Mouse (Mus musculus) left cerebral cortex, adult 2 months (tissue): Measurements from ENCODE around the gene Grn. TPM values are rescaled to one million over a fixed set of nuclear protein-coding genes. Genes with fewer than 3 reads are reported as not detected.

Experiments
- DNase-seq, 2 experiments: peaks; one replicate each; pipeline ENCODE4 v3.0.0; 2021 to 2022; ENCODE audit warnings: low spot score in 2 of 2, mixed read lengths in 1 of 2; ENCODE audit errors: extremely low spot score in 1 of 2
- H3K27ac ChIP-seq: fragments of 200-600 bp; 2 replicates; pipeline ENCODE4 v1.8.1; 2022
- H3K4me3 ChIP-seq: fragments of 200-600 bp; 2 replicates; pipeline ENCODE4 v1.8.1; 2022
- CTCF ChIP-seq: fragments of 200-600 bp; IDR thresholded peaks from 2 replicates; pipeline ENCODE4 v1.8.1; 2022; ENCODE audit warnings: antibody characterized with exemption, mild to moderate bottlenecking, moderate library complexity
- intact Hi-C: fragments of 180-260 bp; cut with DNase I; formaldehyde crosslinking; loops from one replicate; pipeline ENCODE4 v1.15.1; 2025
- total RNA-seq, 2 experiments: library from RNA; stranded (reverse); gene quantifications; 2 replicates each; pipeline ENCODE4 v1.2.3; 2021

Gene Grn
- total RNA-seq, 2 experiments from 2014 or later, result 58.1 to 66.2 TPM

GRCm38 (mm10) chr11:102411061-102411460 lies 19.1 kb upstream of the Grn start:
- DNase-seq, result no peak
- Histone ChIP-seq H3K27ac (no peak overlapping the region), H3K4me3 (no peak overlapping the region)
- no peak for TF ChIP-seq CTCF
- intact Hi-C loops, result loop anchor here (1.0 to 2.0 kb wide), 3 partner anchors 20 to 115 kb away; partner anchors contain the start of genes Atxn7l3 and Grn

- peak; percentile 89 for TF ChIP-seq CTCF
- H3K4me3 ChIP-seq, result no peak overlapping the region
- intact Hi-C loops, result loop anchor here (1.0 to 2.0 kb wide), 3 partner anchors 19 to 115 kb away; partner anchors contain the start of genes Atxn7l3 and Grn
- H3K27ac ChIP-seq, result no peak overlapping the region
- DNase-seq, result peak; percentile 82 to 89
Measured at GRCm38 (mm10) chr11:102411704-102412103, 18.4 kb upstream of the Grn start.

DNA sequence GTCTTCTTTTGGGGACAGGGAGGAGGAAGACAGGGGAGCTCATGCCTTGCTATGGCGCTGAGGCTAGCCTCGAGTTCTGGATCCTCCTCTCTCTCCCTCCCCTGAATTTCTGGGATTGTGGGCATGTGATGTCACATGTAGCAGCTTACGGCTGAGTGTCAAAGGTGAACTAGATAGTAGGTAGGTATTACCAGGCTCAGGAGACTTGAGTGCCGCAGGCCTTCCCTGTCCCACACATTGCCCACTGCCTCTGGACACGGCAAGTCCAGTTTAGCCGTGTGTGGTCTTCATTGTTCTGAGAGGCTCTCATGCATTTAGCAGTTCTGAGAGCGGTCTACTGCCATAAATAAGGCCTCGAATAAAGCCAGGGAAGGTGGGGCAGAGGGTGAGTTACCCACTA lies 17.1 kb upstream of the Grn start:
- no peak for TF ChIP-seq CTCF
- intact Hi-C loops, result no loop called here
- H3K4me3 ChIP-seq, result no peak overlapping the region
- H3K27ac ChIP-seq, result no peak overlapping the region
- DNase-seq, result no peak

GRCm38 (mm10) chr11:102415034-102415802 lies 14.9 kb upstream of the Grn start:
- Histone ChIP-seq H3K4me3 (no peak overlapping the region), H3K27ac (no peak overlapping the region)
- intact Hi-C loops, result no loop called here
- no peak for TF ChIP-seq CTCF
- no peak for DNase-seq

DNA sequence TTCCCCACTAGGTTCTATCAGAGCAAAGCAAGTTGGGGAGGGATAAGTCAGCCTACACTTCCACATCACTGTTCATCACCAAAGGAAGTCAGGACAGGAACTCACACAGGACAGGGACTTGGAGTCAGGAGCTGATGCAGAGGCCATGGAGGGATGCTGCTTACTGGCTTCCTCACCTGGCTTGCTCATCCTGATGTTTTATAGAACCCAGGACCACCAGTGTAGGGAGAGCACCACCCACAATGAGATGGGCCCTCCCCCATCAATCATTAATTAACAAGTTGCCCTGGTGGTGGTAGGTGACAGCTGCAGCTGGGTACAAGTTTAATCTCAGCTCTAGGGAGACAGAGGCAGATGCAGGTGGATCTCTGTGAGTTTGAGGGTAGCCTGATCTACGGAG lies 13.0 kb upstream of the Grn start:
- intact Hi-C loops, result no loop called here
- Histone ChIP-seq H3K27ac (no peak overlapping the region), H3K4me3 (no peak overlapping the region)
- DNase-seq, result no peak
- no peak for TF ChIP-seq CTCF

GRCm38 (mm10) chr11:102418887-102419286 lies 11.2 kb upstream of the Grn start:
- intact Hi-C loops, result no loop called here
- Histone ChIP-seq H3K27ac (no peak overlapping the region), H3K4me3 (no peak overlapping the region)
- TF ChIP-seq CTCF, result no peak
- no peak for DNase-seq

- no peak overlapping the region for H3K27ac ChIP-seq
- TF ChIP-seq CTCF, result no peak
- DNase-seq, result no peak
- H3K4me3 ChIP-seq, result no peak overlapping the region
- intact Hi-C loops, result no loop called here
Measured at GRCm38 (mm10) chr11:102421559-102421958, 8.6 kb upstream of the Grn start.

DNA sequence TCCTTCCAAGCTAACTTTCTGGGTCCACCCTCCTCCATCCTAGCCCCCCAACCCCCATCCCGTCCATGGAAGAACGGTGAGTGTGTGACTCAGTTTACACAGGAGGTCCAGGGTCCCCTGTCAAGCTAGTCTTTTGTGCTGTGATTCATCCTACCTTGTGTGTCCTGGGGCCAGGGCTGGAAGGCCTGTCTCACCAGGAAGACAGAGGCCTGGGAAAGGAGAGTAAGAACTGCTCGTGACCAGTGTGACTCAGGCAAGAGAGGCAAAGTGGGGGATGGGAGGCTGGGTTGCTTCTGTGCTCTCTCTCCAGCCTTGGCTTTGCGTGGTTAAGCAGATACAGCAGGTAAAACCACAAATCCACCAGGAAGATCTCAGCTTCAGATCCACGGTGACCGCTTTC lies 5.4 kb upstream of the Grn start:
- DNase-seq, result no peak
- TF ChIP-seq CTCF, result no peak
- Histone ChIP-seq H3K27ac (no peak overlapping the region), H3K4me3 (no peak overlapping the region)
- intact Hi-C loops, result no loop called here

GRCm38 (mm10) chr11:102425555-102426316 lies 4.4 kb upstream of the Grn start:
- intact Hi-C loops, result no loop called here
- no peak for DNase-seq
- H3K27ac ChIP-seq, result no peak overlapping the region
- TF ChIP-seq CTCF, result no peak
- H3K4me3 ChIP-seq, result no peak overlapping the region

DNA sequence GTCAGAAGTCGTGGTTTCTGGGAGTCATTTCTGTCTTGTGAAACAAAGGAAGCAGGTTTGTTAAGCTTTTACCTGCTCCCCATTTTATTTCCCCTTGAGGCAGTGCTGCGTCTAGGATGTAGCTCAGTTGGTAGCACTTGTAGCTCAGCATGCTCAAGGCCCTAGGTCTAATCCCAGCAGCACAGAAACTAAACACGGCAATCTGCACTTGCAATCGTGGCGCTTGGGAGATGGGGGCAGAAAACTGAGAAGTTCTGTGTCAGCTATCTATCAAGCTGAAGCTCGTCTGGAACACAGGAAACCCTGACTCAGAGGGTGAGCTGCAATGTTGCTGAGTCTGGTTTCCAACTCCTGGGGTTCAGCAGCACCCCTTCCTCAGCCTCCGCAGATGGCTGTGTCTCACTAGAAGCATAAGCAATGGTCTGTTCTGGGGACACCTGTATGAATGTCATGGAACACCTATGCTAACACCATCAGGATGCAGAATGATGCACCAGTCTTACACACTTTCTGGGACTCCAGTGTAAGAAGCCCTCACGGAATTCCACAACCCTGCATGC lies 1.1 kb upstream of the Grn start:
- no peak for DNase-seq
- Histone ChIP-seq H3K27ac (no peak overlapping the region), H3K4me3 (peak overlapping the region; percentile 67)
- intact Hi-C loops, result no loop called here
- TF ChIP-seq CTCF, result no peak

GRCm38 (mm10) chr11:102429551-102429950 lies 564 bp upstream of the Grn start:
- TF ChIP-seq CTCF, result no peak
- intact Hi-C loops, result no loop called here
- DNase-seq, result no peak
- H3K4me3 ChIP-seq, result peak overlapping the region; percentile 67
- H3K27ac ChIP-seq, result no peak overlapping the region; the same call in 1 of the 2 replicates
